Mouse (Mus musculus): ENCODE data around the gene Serhl.
A peak's percentile ranks its signal among the peaks of the same experiment; 100 is the strongest.
"Not testable (repeated sequence)": the region's sequence is repeated elsewhere in the genome, so short reads cannot be mapped to it uniquely, and the experiment has no call there.

The Serhl gene

GRCm38 (mm10) chr15:83085901-83086300 is 3.4 kb upstream of the Serhl start:
- DNase-seq, result peak in 1 of 2 experiments; percentile 56

GRCm38 (mm10) chr15:83086636-83087328 is 2.5 kb upstream of the Serhl start:
- DNase-seq, result no peak

- DNase-seq, result no peak
Measured at GRCm38 (mm10) chr15:83088495-83089428, 544 bp upstream of the Serhl start.

GRCm38 (mm10) chr15:83090874-83091273 is 1.6 kb downstream of the Serhl start:
- DNase-seq, result no peak

- DNase-seq, result no peak
Measured at GRCm38 (mm10) chr15:83093687-83094086, 4.4 kb downstream of the Serhl start.

- DNase-seq, result peak in 1 of 2 experiments; percentile 36
Measured at GRCm38 (mm10) chr15:83095950-83096349, 6.6 kb downstream of the Serhl start.

GRCm38 (mm10) chr15:83099533-83100331 is 10.4 kb downstream of the Serhl start:
- peak; percentile 91 to 95 for DNase-seq

GRCm38 (mm10) chr15:83100332-83100662 is 11.0 kb downstream of the Serhl start:
- no peak for DNase-seq

GRCm38 (mm10) chr15:83103111-83103510 is 13.8 kb downstream of the Serhl start:
- DNase-seq, result no peak

- no peak for DNase-seq
Measured at GRCm38 (mm10) chr15:83106426-83106825, 17.1 kb downstream of the Serhl start.

GRCm38 (mm10) chr15:83107814-83108213 is 18.5 kb downstream of the Serhl start:
- no peak for DNase-seq

GRCm38 (mm10) chr15:83111290-83111689 is 22.0 kb downstream of the Serhl start:
- no peak for DNase-seq

GRCm38 (mm10) chr15:83111874-83112273 is 22.6 kb downstream of the Serhl start:
- DNase-seq, result no peak

- DNase-seq, result peak; percentile 37 to 57
Measured at GRCm38 (mm10) chr15:83112898-83113297, 23.6 kb downstream of the Serhl start.

- DNase-seq, result no peak
Measured at GRCm38 (mm10) chr15:83114106-83114505, 24.8 kb downstream of the Serhl start.

GRCm38 (mm10) chr15:83115071-83115470 is 25.8 kb downstream of the Serhl start:
- DNase-seq, result no peak

- no peak for DNase-seq
Measured at GRCm38 (mm10) chr15:83118360-83118759, 29.1 kb downstream of the Serhl start.

GRCm38 (mm10) chr15:83121709-83122565 is 32.6 kb downstream of the Serhl start:
- DNase-seq, result peak in 1 of 2 experiments; percentile 31

- DNase-seq, result peak; percentile 76 to 87
Measured at GRCm38 (mm10) chr15:83122566-83123145, 33.4 kb downstream of the Serhl start, which contains the start of gene Rrp7a. Gene Rrp7a, minus strand, starts transcription at chr15:83122801.

- no peak for DNase-seq
Measured at GRCm38 (mm10) chr15:83124625-83125024, 35.3 kb downstream of the Serhl start.

GRCm38 (mm10) chr15:83126582-83126981 is 37.3 kb downstream of the Serhl start:
- DNase-seq, result no peak

- not testable (repeated sequence) for DNase-seq
Measured at GRCm38 (mm10) chr15:83127037-83127436, 37.7 kb downstream of the Serhl start.

Data from spleen, adult 18-20 months (tissue).